Mouse (Mus musculus): ENCODE results near the gene Fcrls. TPM values are rescaled to one million over a fixed set of nuclear protein-coding genes. Genes with fewer than 3 reads are reported as not detected.

The Fcrls gene
- polyA plus RNA-seq (2012): not detected in 2 replicates

DNA sequence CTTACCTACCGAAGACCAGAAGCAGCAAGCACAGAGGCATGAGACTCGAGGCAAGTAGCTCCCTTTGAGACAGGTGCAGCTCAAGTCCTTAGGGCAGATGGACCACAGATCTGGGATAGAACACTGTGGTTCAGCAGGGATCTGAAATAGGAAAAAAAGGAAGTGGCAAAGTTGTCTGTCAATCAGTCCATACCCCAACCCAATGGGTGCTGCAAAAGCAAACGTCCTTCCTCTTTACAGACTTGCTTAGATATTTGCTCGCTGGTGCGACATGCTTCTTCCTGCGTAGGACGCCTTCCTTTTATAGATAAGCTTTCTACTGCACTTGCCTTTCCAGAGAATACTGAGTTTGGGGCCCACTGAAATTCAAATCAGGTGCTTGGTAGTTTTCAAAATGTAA lies at the start of gene Fcrls:
TSS of gene Fcrls (minus strand) at position 303 of the 400 bp plus-strand sequence.

Other genes with a start within 250 kb of the Fcrls start
- 0.03 TPM in 1 of 2 replicates, not detected in the other for gene Kirrel, start 89.0 kb downstream of the Fcrls start, polyA plus RNA-seq (2012)
- 0.35 and 0.55 TPM in 2 replicates for gene Cd5l, start 94.1 kb upstream of the Fcrls start, polyA plus RNA-seq (2012)
- gene Fcrl1, start 112.6 kb upstream of the Fcrls start, polyA plus RNA-seq (2012): 0.09 and 0.24 TPM in 2 replicates
- gene Fcrl5, start 172.0 kb upstream of the Fcrls start, polyA plus RNA-seq (2012): not detected in 2 replicates

All from megakaryocyte-erythroid progenitor cell, adult 5 weeks (primary cell).